Mouse (Mus musculus) bone marrow, adult 2 months (tissue): ENCODE measurements around the gene Slc43a2. TPM values are rescaled to one million over a fixed set of nuclear protein-coding genes. Genes with fewer than 3 reads are reported as not detected.

Experiments used
- H3K27ac ChIP-seq: fragments of 200-500 bp; 2 replicates; pipeline ENCODE4 v1.5.1; 2012; ENCODE audit warnings: low read depth, mild to moderate bottlenecking, control low read depth, inconsistent platforms, low read length; ENCODE audit not compliant: control insufficient read depth, poor library complexity, insufficient read depth
- H3K4me1 ChIP-seq: fragments of 200-500 bp; 2 replicates; pipeline ENCODE4 v1.6.1; 2011; ENCODE audit warnings: low read length; ENCODE audit not compliant: control insufficient read depth, insufficient read depth
- H3K4me3 ChIP-seq: fragments of 200-500 bp; replicated peaks from 2 replicates; pipeline ENCODE3; 2011; ENCODE audit warnings: mild to moderate bottlenecking, low read depth, low read length, control low read depth; ENCODE audit not compliant: control insufficient read depth
- CTCF ChIP-seq: fragments of 200-500 bp; IDR thresholded peaks from 2 replicates; pipeline ENCODE4 v1.5.1; 2011; ENCODE audit warnings: low read length, control low read depth; ENCODE audit not compliant: control insufficient read depth, insufficient read depth
- POLR2A ChIP-seq: fragments of 200-500 bp; IDR thresholded peaks from 2 replicates; pipeline ENCODE4 v1.6.1; 2011; ENCODE audit warnings: low read depth, mild to moderate bottlenecking, control low read depth, low read length, borderline replicate concordance; ENCODE audit not compliant: control insufficient read depth
- WGBS: fragments of 180-500 bp; shearing (Covaris S2); methylation state at CpG from one replicate; pipeline ENCODE4 v1.1.7; 2018; 5-methylcytosine and 5-hydroxymethylcytosine counted together
- polyA plus RNA-seq: library from polyadenylated mRNA; stranded (reverse); fragments of >200 nt; gene quantifications from 2 replicates; pipeline ENCODE4 v1.2.4, GENCODE M21; 2011; ENCODE audit warnings: low replicate concordance; ENCODE audit not compliant: missing spikeins, insufficient read depth, insufficient read length

Slc43a2 gene
- polyA plus RNA-seq, 1 experiment, result 20.4 TPM

GRCm38 (mm10) chr11:75563851-75564548, 32.5 kb downstream of the Slc43a2 start:
- 75% methylated on average over 18 of the region's 18 CpGs for WGBS
- H3K4me1 ChIP-seq, result peaks cover 11% of the 10 kb centered on the region; the same call in 1 of the 2 replicates
- TF ChIP-seq CTCF (no peak), POLR2A (no peak)
- H3K4me3 ChIP-seq, result no peak overlapping the region
- H3K27ac ChIP-seq, result no peak overlapping the region

- WGBS, result 51% methylated on average over 2 of the region's 2 CpGs
- Histone ChIP-seq H3K27ac (peak overlapping the region; percentile 57), H3K4me1 (peaks cover 11% of the 10 kb centered on the region), H3K4me3 (no peak overlapping the region)
- TF ChIP-seq CTCF (no peak), POLR2A (no peak)
Observed at GRCm38 (mm10) chr11:75565849-75566248, 34.4 kb downstream of the Slc43a2 start.

GRCm38 (mm10) chr11:75566276-75567196, 35.0 kb downstream of the Slc43a2 start:
- WGBS, result 54% methylated on average over 13 of the region's 13 CpGs
- Histone ChIP-seq H3K4me3 (no peak overlapping the region), H3K27ac (peak overlapping the region; percentile 57), H3K4me1 (peaks cover 11% of the 10 kb centered on the region)
- no peak for TF ChIP-seq CTCF
- no peak for TF ChIP-seq POLR2A

GRCm38 (mm10) chr11:75567346-75568114, 36.0 kb downstream of the Slc43a2 start:
- peaks cover 15% of the 10 kb centered on the region for H3K4me1 ChIP-seq
- H3K4me3 ChIP-seq, result no peak overlapping the region
- H3K27ac ChIP-seq, result peak overlapping the region; percentile 38; the same call in 1 of the 2 replicates
- TF ChIP-seq POLR2A (no peak), CTCF (no peak)
- 53% methylated on average over 9 of the region's 9 CpGs for WGBS

- TF ChIP-seq CTCF (no peak), POLR2A (no peak)
- H3K4me1 ChIP-seq, result peaks cover 17% of the 10 kb centered on the region
- WGBS, result 73% methylated on average over 6 of the region's 6 CpGs
- no peak overlapping the region for H3K27ac ChIP-seq
- H3K4me3 ChIP-seq, result no peak overlapping the region
Observed at GRCm38 (mm10) chr11:75568115-75568511, 36.6 kb downstream of the Slc43a2 start.

- 89% methylated on average over 12 of the region's 12 CpGs for WGBS
- TF ChIP-seq POLR2A (no peak), CTCF (no peak)
- Histone ChIP-seq H3K4me1 (peaks cover 17% of the 10 kb centered on the region), H3K4me3 (no peak overlapping the region), H3K27ac (no peak overlapping the region)
Observed at GRCm38 (mm10) chr11:75568962-75569361, 37.5 kb downstream of the Slc43a2 start.

GRCm38 (mm10) chr11:75570375-75571125, 39.1 kb downstream of the Slc43a2 start:
- H3K27ac ChIP-seq, result peak overlapping the region; percentile 32
- no peak overlapping the region for H3K4me3 ChIP-seq
- 66% methylated on average over 17 of the region's 17 CpGs for WGBS
- peaks cover 16% of the 10 kb centered on the region for H3K4me1 ChIP-seq
- TF ChIP-seq POLR2A (no peak), CTCF (no peak)

GRCm38 (mm10) chr11:75571126-75571990, 39.9 kb downstream of the Slc43a2 start:
- 19% methylated on average over 14 of the region's 14 CpGs for WGBS
- Histone ChIP-seq H3K27ac (peak overlapping the region; percentile 68), H3K4me3 (peak overlapping the region; percentile 6), H3K4me1 (peaks cover 14% of the 10 kb centered on the region)
- TF ChIP-seq CTCF, result no peak
- no peak for TF ChIP-seq POLR2A
